Comparison of ENCODE assay signal across 18 mouse cellular contexts in genomic region chr2:104379304-104379703, GRCm38 (mm10). TPM values are rescaled to one million over a fixed set of nuclear protein-coding genes. Genes with fewer than 3 reads are reported as not detected.
A peak's percentile ranks its signal among the peaks of the same experiment; 100 is the strongest.
DNase-seq lines count a peak whose midpoint lies in the region; ATAC-seq lines count a peak whose summit lies in the region.
"Had no signal": no experiment of that assay in that cellular context is flagged by ENCODE, and none has a peak within 500 bp of the region (broad histone marks: within the 10 kb centered on the region; RNA-seq: fewer than 3 reads in every experiment).

No protein-coding gene starts in this region.

- H3K4me1 ChIP-seq in hindbrain, embryonic 13.5 days (replicated peaks): peaks cover 14% of the 10 kb centered on the region
- H3K4me1 ChIP-seq in hindbrain, embryonic 11.5 days (replicated peaks; ENCODE audit: control insufficient read depth, insufficient read depth, low read length): no peaks in the 10 kb centered on the region
- peaks cover 11% of the 10 kb centered on the region for H3K4me1 ChIP-seq in midbrain, embryonic 16.5 days (ENCODE audit: control insufficient read depth, insufficient read depth, low read length)
- H3K4me1 ChIP-seq in intestine, embryonic 15.5 days (replicated peaks): no peaks in the 10 kb centered on the region
- H3K4me1 ChIP-seq: heart, embryonic 10.5 days; stomach, embryonic 15.5 days had no signal

- peak; percentile 61; the same call in 1 of the 2 replicates for ATAC-seq in hindbrain, embryonic 13.5 days (ENCODE audit: low FRiP score)
- no peak for ATAC-seq in hindbrain, embryonic 11.5 days (ENCODE audit: low FRiP score)
- ATAC-seq in cerebellum, adult (ENCODE audit: insufficient number of reproducible peaks, low FRiP score, low TSS enrichment): peak; percentile 63; the same call in 1 of the 2 replicates
- ATAC-seq in midbrain, embryonic 16.5 days: peak; percentile 43; the same call in 1 of the 2 replicates
- no peak for ATAC-seq in monocyte, adult 5-6 weeks (replicated peaks; ENCODE audit: insufficient number of reproducible peaks, low FRiP score, low TSS enrichment, poor library complexity, severe bottlenecking)
- ATAC-seq in intestine, embryonic 15.5 days: no peak

- WGBS in hindbrain, embryonic 13.5 days: 24% methylated on average over 7 of the region's 7 CpGs
- WGBS in hindbrain, embryonic 11.5 days: 26% methylated on average over 7 of the region's 7 CpGs
- WGBS in midbrain, embryonic 16.5 days: 16% methylated on average over 7 of the region's 7 CpGs
- 24% methylated on average over 7 of the region's 7 CpGs for WGBS in intestine, embryonic 15.5 days

- peak overlapping the region; percentile 30; the same call in 1 of the 2 replicates for H3K27ac ChIP-seq in hindbrain, embryonic 13.5 days
- no peak overlapping the region for H3K27ac ChIP-seq in hindbrain, embryonic 11.5 days (ENCODE audit: low read depth, low read length)
- H3K27ac ChIP-seq in midbrain, embryonic 16.5 days (ENCODE audit: low read length): no peak overlapping the region
- H3K27ac ChIP-seq in intestine, embryonic 15.5 days: no peak overlapping the region
- H3K27ac ChIP-seq: heart, embryonic 10.5 days; limb, embryonic 13.5 days; stomach, embryonic 15.5 days had no signal

- peaks cover 4% of the 10 kb centered on the region; the same call in 1 of the 2 replicates for H3K27me3 ChIP-seq in hindbrain, embryonic 13.5 days
- H3K27me3 ChIP-seq in hindbrain, embryonic 11.5 days (ENCODE audit: control insufficient read depth, insufficient read depth, low read length): no peaks in the 10 kb centered on the region
- H3K27me3 ChIP-seq in midbrain, embryonic 16.5 days (ENCODE audit: control insufficient read depth, insufficient read depth, low read depth, low read length): no peaks in the 10 kb centered on the region
- H3K27me3 ChIP-seq in intestine, embryonic 15.5 days (replicated peaks): no peaks in the 10 kb centered on the region
- H3K27me3 ChIP-seq: stomach, embryonic 15.5 days had no signal

- no peak overlapping the region for H3K4me3 ChIP-seq in hindbrain, embryonic 13.5 days
- no peak overlapping the region for H3K4me3 ChIP-seq in hindbrain, embryonic 11.5 days (ENCODE audit: low read depth, low read length)
- H3K4me3 ChIP-seq in midbrain, embryonic 16.5 days (ENCODE audit: low read depth, low read length): no peak overlapping the region
- H3K4me3 ChIP-seq in intestine, embryonic 15.5 days (replicated peaks): no peak overlapping the region
- H3K4me3 ChIP-seq: heart, embryonic 10.5 days; limb, embryonic 13.5 days; stomach, embryonic 15.5 days had no signal

- H3K36me3 ChIP-seq in hindbrain, embryonic 13.5 days: no peaks in the 10 kb centered on the region
- no peaks in the 10 kb centered on the region for H3K36me3 ChIP-seq in hindbrain, embryonic 11.5 days (ENCODE audit: control insufficient read depth, insufficient read depth, low read length)
- no peaks in the 10 kb centered on the region for H3K36me3 ChIP-seq in midbrain, embryonic 16.5 days (ENCODE audit: control insufficient read depth, insufficient read depth, low read length)
- H3K36me3 ChIP-seq in intestine, embryonic 15.5 days: no peaks in the 10 kb centered on the region
- H3K36me3 ChIP-seq: heart, embryonic 10.5 days; limb, embryonic 13.5 days; stomach, embryonic 15.5 days had no signal

- H3K4me2 ChIP-seq in hindbrain, embryonic 13.5 days: no peak overlapping the region
- no peak overlapping the region for H3K4me2 ChIP-seq in hindbrain, embryonic 11.5 days (replicated peaks; ENCODE audit: low read depth, low read length)
- H3K4me2 ChIP-seq in midbrain, embryonic 16.5 days (ENCODE audit: low read length): no peak overlapping the region
- H3K4me2 ChIP-seq in intestine, embryonic 15.5 days (replicated peaks): no peak overlapping the region
- H3K4me2 ChIP-seq: limb, embryonic 13.5 days; stomach, embryonic 15.5 days had no signal

- DNase-seq in hindbrain, embryonic 11.5 days (ENCODE audit: low spot score): no peak
- peak; percentile 80 to 88 for DNase-seq in cerebellum, postnatal 14 days
- DNase-seq in thymus, postnatal 4 days: no peak
- DNase-seq: embryo, embryonic 11 days; heart, postnatal 36 days; kidney, adult 8-10 months; kidney, postnatal 4 days; lung, postnatal 4 days; thymus, postnatal 14 days had no signal

- no peaks in the 10 kb centered on the region for H3K9me3 ChIP-seq in hindbrain, embryonic 13.5 days
- no peaks in the 10 kb centered on the region for H3K9me3 ChIP-seq in hindbrain, embryonic 11.5 days (ENCODE audit: control insufficient read depth, low read length)
- H3K9me3 ChIP-seq in midbrain, embryonic 16.5 days (replicated peaks; ENCODE audit: control insufficient read depth, low read length, poor library complexity, severe bottlenecking): no peaks in the 10 kb centered on the region
- no peaks in the 10 kb centered on the region for H3K9me3 ChIP-seq in intestine, embryonic 15.5 days
- H3K9me3 ChIP-seq: heart, embryonic 10.5 days; limb, embryonic 13.5 days; stomach, embryonic 15.5 days had no signal

- peak overlapping the region; percentile 29; the same call in 1 of the 2 replicates for H3K9ac ChIP-seq in hindbrain, embryonic 13.5 days
- no peak overlapping the region for H3K9ac ChIP-seq in hindbrain, embryonic 11.5 days (ENCODE audit: low read depth, low read length)
- H3K9ac ChIP-seq in midbrain, embryonic 16.5 days (ENCODE audit: low read depth, low read length): no peak overlapping the region
- no peak overlapping the region for H3K9ac ChIP-seq in intestine, embryonic 15.5 days
- H3K9ac ChIP-seq: limb, embryonic 13.5 days; stomach, embryonic 15.5 days had no signal

RNA-seq across cellular contexts. Expression of gene D430041D05Rik, which starts 31.5 kb away (rescaled TPM):
- 6.8 and 7.3 TPM in 2 replicates for polyA plus RNA-seq in hindbrain, embryonic 13.5 days (2015; fragmentation: Nextera tagmentation; extraction: Ambion mirVana)
- 2.7 and 3.6 TPM in 2 replicates for polyA plus RNA-seq in hindbrain, embryonic 11.5 days (2014; fragmentation: Nextera tagmentation; extraction: Ambion mirVana)
- polyA plus RNA-seq in midbrain, embryonic 16.5 days (2015; fragmentation: Nextera tagmentation; extraction: Ambion mirVana): 9.3 and 11.6 TPM in 2 replicates
- total RNA-seq in monocyte, adult 5-6 weeks (2017): not detected in 3 replicates
- polyA plus RNA-seq in intestine, embryonic 15.5 days (2015; fragmentation: Nextera tagmentation; extraction: Ambion mirVana): 0.13 and 0.25 TPM in 2 replicates
- polyA plus RNA-seq: liver, embryonic 16.5 days had no signal

Comparison
In these comparisons a context has a peak if more than half of its experiments do, and no peak if none do; other contexts are left out.
1. ATAC-seq: peak in hindbrain, embryonic 13.5 days (single experiment), cerebellum, adult (single experiment) and midbrain, embryonic 16.5 days (single experiment); none in hindbrain, embryonic 11.5 days (single experiment), monocyte, adult 5-6 weeks (single experiment) and intestine, embryonic 15.5 days (single experiment).
2. DNase-seq: peak in cerebellum, postnatal 14 days (2 of 2); none in hindbrain, embryonic 11.5 days (single experiment) and thymus, postnatal 4 days (single experiment).